ENCODE assay signal across 8 mouse cellular contexts in genomic region chr11:11829161-11830000, GRCm38 (mm10). TPM values are rescaled to one million over a fixed set of nuclear protein-coding genes. Genes with fewer than 3 reads are reported as not detected.
DNase-seq lines count a peak whose midpoint lies in the region; ATAC-seq lines count a peak whose summit lies in the region.

No protein-coding gene starts in this region.

- peak; percentile 70 for DNase-seq in retina, postnatal 1 day
- DNase-seq in retina, embryonic 14.5 days (ENCODE audit: low spot score): no peak
- DNase-seq in lung, adult 18-20 months: peak; percentile 34 to 50
- DNase-seq in yolk sac, embryonic 10.5 days (ENCODE audit: low spot score): peak; percentile 54
- DNase-seq in cerebellum, adult 11 months: no peak
- DNase-seq in frontal cortex, postnatal 36 days (ENCODE audit: low spot score in 2 of 2): no peak

- H3K4me3 ChIP-seq in forebrain, embryonic 12.5 days (replicated peaks): no peak overlapping the region
- H3K4me3 ChIP-seq in forebrain, embryonic 16.5 days (replicated peaks; ENCODE audit: low read length): no peak overlapping the region

- 16% methylated on average over 11 of the region's 11 CpGs for WGBS in forebrain, embryonic 12.5 days
- 21% methylated on average over 11 of the region's 11 CpGs for WGBS in forebrain, embryonic 16.5 days

- no peak overlapping the region for H3K4me2 ChIP-seq in forebrain, embryonic 12.5 days
- H3K4me2 ChIP-seq in forebrain, embryonic 16.5 days (ENCODE audit: low read length): no peak overlapping the region

- H3K4me1 ChIP-seq in forebrain, embryonic 12.5 days: peaks cover 68% of the 10 kb centered on the region
- peaks cover 20% of the 10 kb centered on the region for H3K4me1 ChIP-seq in forebrain, embryonic 16.5 days (replicated peaks; ENCODE audit: control insufficient read depth, insufficient read depth, low read length)

- no peaks in the 10 kb centered on the region for H3K36me3 ChIP-seq in forebrain, embryonic 12.5 days (replicated peaks)
- no peaks in the 10 kb centered on the region for H3K36me3 ChIP-seq in forebrain, embryonic 16.5 days (ENCODE audit: control insufficient read depth, insufficient read depth)

- ATAC-seq in forebrain, embryonic 12.5 days (ENCODE audit: low FRiP score): no peak
- no peak for ATAC-seq in forebrain, embryonic 16.5 days

- H3K27me3 ChIP-seq in forebrain, embryonic 12.5 days: peaks cover 12% of the 10 kb centered on the region
- H3K27me3 ChIP-seq in forebrain, embryonic 16.5 days (replicated peaks; ENCODE audit: control insufficient read depth, insufficient read depth, low read length): no peaks in the 10 kb centered on the region

- H3K9ac ChIP-seq in forebrain, embryonic 12.5 days: no peak overlapping the region
- no peak overlapping the region for H3K9ac ChIP-seq in forebrain, embryonic 16.5 days (replicated peaks; ENCODE audit: low read depth, low read length)

- H3K9me3 ChIP-seq in forebrain, embryonic 12.5 days: no peaks in the 10 kb centered on the region
- no peaks in the 10 kb centered on the region for H3K9me3 ChIP-seq in forebrain, embryonic 16.5 days (ENCODE audit: control insufficient read depth, low read length)

- H3K27ac ChIP-seq in forebrain, embryonic 12.5 days: peak overlapping the region; percentile 64; the same call in 1 of the 2 replicates
- no peak overlapping the region for H3K27ac ChIP-seq in forebrain, embryonic 16.5 days (ENCODE audit: low read length)

RNA-seq across cellular contexts. Expression of gene Fignl1, which starts 20.6 kb away (rescaled TPM):
- polyA plus RNA-seq in forebrain, embryonic 12.5 days (2016; fragmentation: Nextera tagmentation; extraction: Ambion mirVana): 76.3 and 80.5 TPM in 2 replicates
- polyA plus RNA-seq in forebrain, embryonic 16.5 days (2015; fragmentation: Nextera tagmentation; extraction: Ambion mirVana): 25.5 and 28.6 TPM in 2 replicates

Comparison
In these comparisons a context has a peak if more than half of its experiments do, and no peak if none do; other contexts are left out.
1. DNase-seq: peak in retina, postnatal 1 day (single experiment), lung, adult 18-20 months (2 of 2) and yolk sac, embryonic 10.5 days (single experiment); none in retina, embryonic 14.5 days (single experiment), cerebellum, adult 11 months (single experiment) and frontal cortex, postnatal 36 days (0 of 2).